Mouse (Mus musculus) c-Kit-positive CD71-positive TER-119-positive erythroid progenitor cells, embryonic 14.5 days (primary cell): ENCODE measurements around the gene Vmn1r173.
"Not testable (repeated sequence)": the region's sequence is repeated elsewhere in the genome, so short reads cannot be mapped to it uniquely, and the experiment has no call there.

Experiments
- DNase-seq: peaks from one replicate; pipeline ENCODE4 v3.0.0-alpha.2; 2013; ENCODE audit warnings: low spot score

The Vmn1r173 gene

DNA sequence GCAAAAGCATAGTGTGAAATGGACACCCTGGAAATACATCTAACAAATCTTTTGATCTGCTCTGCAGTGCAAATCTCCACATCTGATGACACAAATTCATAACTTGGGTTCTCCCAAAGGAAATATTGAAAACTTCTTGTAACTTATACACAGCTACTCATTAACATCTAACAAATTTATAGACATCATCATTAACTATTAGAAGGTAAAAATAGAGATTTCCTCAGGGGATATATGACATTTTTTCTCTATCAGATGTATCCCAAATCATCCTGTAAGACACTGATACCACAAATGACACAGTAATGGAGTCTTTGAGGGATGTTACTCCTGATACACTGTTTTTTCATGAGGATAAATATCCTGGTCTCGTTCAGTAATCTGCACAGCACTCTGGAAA is at the start of gene Vmn1r173:
Gene Vmn1r173, plus strand, starts transcription at position 301 of the 400 bp plus-strand sequence.
- DNase-seq = not testable (repeated sequence)

DNA sequence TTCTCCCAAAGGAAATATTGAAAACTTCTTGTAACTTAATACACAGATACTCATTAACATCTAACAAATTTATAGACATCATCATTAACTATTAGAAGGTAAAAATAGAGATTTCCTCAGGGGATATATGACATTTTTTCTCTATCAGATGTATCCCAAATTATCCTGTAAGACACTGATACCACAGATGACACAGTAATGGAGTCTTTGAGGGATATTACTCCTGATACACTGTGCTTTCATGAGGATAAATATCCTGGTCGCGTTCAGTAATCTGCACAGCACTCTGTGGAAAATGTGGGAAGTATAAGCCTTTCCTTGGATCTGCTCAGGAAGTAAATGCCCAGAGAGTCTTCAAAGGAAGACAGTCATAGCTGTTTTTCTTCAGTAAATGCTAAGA is 42.5 kb upstream of the Vmn1r173 start, which contains the start of gene Vmn1r172:
Gene Vmn1r172, plus strand, starts transcription at position 301 of the 400 bp plus-strand sequence.
- no peak for DNase-seq

DNA sequence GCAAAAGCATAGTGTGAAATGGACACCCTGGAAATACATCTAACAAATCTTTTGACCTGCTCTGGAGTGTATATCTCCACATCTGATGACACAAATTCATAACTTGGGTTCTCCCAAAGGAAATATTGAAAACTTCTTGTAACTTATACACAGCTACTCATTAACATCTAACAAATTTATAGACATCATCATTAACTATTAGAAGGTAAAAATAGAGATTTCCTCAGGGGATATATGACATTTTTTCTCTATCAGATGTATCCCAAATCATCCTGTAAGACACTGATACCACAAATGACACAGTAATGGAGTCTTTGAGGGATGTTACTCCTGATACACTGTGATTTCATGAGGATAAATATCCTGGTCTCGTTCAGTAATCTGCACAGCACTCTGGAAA is 51.5 kb downstream of the Vmn1r173 start, which contains the start of gene Vmn1r174:
Gene Vmn1r174, plus strand, starts transcription at position 301 of the 400 bp plus-strand sequence.
- DNase-seq = not testable (repeated sequence)
